Mouse (Mus musculus): ENCODE results near the gene Zmynd10.

Zmynd10 gene

DNA sequence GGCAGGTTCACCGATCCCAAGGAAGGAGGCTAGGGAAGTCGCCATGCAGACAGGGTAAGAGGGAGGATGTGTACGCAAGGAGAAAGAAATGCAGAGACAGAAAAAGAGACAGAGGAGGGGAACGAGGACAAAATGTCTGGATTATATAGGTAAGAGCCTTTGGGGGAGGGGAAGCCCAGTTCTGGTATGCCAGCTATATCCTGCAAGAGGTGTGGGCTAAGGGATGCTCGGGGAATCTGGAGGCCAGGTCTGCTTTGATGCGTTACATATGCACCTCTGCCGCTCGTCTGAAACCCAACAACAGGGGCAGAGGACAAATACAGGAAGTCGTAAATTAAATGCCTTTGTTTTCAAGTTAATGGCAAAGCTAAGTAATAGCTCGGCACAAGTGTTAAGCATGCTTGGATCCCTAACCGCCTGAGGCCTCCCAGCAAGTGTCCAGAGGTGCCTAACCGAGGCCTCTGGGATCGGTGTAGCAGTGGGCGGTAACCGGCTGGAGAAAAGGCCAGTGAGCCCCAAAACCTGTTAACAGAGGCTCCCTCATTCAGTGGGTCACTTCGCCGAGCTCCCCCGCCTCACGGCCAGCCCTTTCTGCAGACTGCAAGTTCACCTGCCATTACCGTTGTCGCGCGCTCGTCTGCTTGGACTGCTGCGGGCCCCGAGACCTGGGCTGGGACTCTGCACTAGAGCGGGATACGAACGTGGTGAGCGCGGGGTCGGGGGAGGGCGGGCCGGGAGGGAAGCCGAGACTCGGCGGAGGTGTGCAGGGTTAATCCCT, 6.6 kb downstream of the Zmynd10 start:
- in situ Hi-C loops (cut with MboI, MseI), result loop anchor here (10.0 to 25.0 kb wide), 2 partner anchors 659 to 1366 kb away; partner anchors contain the start of genes Manf and Ppm1m

DNA sequence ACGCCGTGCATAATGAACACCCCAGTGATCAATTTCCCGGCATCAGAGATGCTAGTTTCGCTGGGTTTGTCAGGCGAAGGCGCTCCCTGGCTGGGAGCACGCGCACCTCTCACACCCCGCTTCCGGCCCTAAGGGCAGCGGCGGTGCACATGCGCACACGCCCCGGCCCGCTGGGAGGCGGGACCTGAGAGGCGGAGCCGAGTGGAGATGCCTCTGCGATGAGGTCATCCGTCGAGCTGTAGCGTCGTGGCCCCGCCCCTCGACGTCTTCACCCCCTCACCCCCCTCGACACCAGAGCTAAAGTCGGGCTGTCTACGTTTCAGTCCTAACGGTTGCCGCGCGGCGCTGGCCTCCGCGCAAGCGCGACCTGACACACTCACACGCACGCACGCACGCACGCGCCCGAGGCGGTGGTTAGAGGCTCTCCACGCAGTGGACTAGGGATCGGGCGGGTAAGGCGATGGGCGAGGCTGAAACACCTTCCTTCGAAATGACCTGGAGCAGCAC, 7.3 kb downstream of the Zmynd10 start:
- in situ Hi-C loops (cut with MboI, MseI), result loop anchor here (10.0 to 25.0 kb wide), 2 partner anchors 660 to 1367 kb away; partner anchors contain the start of genes Manf and Ppm1m

DNA sequence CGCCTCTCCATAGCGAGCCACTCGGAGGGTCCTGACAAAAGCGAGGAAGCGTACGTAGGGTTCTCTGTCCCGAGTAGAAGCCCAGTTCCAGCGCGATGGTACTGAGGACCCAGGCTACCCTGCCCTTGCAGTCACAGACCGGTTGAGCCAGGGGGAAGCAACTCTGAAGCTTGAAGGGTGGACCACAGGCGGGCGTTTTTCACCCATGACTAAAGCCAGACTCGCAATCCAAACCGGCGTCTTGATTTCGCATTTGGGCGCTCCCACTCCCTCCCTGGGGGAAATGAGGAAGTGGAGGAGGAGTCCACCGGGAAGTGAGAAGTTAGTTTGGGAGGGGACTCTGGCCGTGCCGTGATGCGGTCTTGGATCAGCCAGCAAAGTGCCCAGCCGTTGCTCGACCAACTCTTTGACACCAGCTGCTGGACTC, 7.9 kb downstream of the Zmynd10 start:
- in situ Hi-C loops (cut with MboI, MseI), result loop anchor here (10.0 to 25.0 kb wide), 2 partner anchors 660 to 1368 kb away; partner anchors contain the start of genes Manf and Ppm1m

DNA sequence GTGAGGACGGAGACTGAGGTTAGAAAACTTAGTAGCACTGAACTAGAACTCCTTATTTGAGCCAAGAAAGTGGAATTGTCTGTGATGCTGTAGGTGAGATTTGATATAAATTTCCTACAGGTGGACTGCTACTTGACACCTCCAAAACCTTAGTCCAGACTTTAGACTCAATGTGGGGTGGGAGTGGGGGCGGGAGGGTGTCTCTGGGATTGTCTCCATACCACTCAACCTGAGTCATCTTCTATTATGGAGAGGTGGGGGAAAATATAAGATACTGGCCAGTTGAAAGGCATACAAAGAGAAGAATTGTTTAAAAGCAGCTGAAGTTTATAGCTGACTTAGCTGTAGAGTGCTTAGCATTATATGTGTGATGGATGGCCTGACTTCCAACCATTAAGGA, 8.6 kb downstream of the Zmynd10 start:
- in situ Hi-C loops (cut with MboI, MseI), result loop anchor here (10.0 to 25.0 kb wide), 2 partner anchors 661 to 1368 kb away; partner anchors contain the start of genes Manf and Ppm1m

DNA sequence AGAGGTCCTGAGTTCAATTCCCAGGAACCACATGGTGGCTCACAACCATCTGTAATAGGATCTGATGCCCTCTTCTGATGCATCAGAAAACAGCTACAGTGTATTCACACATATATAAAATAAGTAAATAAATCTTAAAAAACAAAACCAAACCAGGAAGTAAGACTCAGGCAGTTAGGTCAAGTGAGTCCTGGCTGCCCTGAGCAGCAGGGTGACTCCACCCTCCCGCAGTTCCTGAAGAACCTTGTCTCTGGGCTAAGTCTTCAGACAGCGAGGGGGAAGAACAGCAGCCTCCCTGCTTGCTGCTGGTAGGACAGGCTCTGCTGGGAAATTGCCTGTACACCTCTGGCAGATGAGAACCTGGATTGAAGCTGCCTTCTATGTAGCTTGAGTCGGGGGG, 9.2 kb downstream of the Zmynd10 start:
- in situ Hi-C loops (cut with MboI, MseI), result loop anchor here (10.0 to 25.0 kb wide), 2 partner anchors 662 to 1369 kb away; partner anchors contain the start of genes Manf and Ppm1m

DNA sequence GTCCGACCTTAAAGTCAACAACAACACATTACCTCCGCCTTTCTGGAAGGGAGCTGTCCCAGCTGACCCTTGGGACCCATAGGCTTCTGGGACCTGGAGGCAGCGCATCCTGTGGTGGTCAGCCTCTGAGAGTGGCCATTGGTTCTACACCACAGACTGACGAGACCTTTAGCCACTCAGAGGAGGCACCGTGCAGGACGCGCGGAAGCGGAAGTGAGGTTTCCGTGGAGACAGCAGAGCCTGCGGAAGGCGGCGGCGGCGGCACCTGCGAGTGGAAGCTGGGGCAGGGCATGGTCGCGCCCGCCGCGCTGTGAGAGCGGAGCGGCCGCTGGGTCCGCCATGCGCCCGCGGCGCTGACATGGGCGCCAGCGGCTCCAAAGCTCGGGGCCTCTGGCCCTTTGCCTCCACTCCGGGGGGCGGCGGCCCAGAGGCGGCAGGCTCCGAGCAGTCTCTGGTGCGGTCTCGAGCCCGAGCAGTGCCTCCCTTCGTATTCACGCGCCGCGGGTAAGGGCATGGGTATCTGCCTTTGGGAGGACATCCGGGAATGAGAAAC, 16.0 kb downstream of the Zmynd10 start, which contains the start of gene Tusc2:
Tusc2 (plus strand) TSS at position 227 of the 553 bp plus-strand sequence.
- in situ Hi-C loops (cut with MboI, MseI), result loop anchor here (25.0 kb wide), 1 partner anchor 1376 kb away; the partner anchor contains the start of gene Ppm1m

DNA sequence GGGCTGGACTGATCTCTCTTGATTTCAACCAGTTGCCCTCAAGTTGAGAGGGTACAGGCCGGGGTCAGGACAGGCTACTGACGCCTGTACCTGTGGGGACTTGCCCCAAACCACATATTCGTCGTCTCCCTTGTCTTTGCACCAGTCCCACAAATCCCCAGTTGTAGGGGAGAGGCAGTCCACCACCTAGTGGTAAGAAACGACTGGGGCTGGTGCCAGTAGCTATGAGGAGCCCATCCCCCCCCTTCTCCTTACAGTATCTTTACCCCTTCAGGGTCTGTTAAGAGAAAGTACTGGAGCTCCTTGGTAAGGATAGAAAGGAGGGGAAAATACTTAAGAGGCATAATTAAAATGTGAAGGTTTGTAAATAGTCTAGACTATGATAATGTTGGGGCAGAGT, 18.5 kb downstream of the Zmynd10 start:
- in situ Hi-C loops (cut with MboI, MseI), result loop anchor here (25.0 kb wide), 1 partner anchor 1378 kb away; the partner anchor contains the start of gene Ppm1m

DNA sequence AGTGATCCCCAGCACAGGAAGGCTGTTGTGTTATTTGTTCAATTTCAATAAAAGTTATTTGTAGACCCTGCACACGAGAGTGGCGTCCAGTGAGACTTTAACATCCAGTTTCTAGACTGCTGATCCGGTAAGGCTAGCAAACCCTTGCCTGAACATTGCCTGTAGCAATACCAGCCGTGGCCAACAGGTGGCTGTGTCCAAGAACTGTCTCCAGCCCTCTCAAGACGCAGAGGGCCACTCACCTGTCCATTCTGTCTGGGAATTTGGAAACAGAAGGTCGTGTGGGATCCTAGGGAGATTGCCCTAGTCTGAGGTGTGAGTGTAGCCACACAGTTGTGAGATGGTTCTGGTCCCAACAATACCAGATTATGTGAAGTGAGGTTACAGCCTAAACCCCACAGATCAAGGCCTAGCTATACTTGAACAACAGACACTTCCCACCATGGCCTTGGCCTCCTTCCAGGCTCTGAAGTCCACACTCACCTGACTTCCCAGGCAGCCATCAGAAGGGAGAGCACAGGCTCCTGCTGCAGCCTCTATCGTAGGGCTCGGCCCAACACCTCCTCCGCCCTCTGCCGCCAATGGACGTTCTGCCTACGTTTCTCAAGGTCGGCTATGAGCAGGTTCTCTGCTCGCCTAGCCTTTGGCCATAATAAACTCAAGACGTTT, 19.1 kb downstream of the Zmynd10 start:
- in situ Hi-C loops (cut with MboI, MseI), result loop anchor here (25.0 kb wide), 1 partner anchor 1379 kb away; the partner anchor contains the start of gene Ppm1m

DNA sequence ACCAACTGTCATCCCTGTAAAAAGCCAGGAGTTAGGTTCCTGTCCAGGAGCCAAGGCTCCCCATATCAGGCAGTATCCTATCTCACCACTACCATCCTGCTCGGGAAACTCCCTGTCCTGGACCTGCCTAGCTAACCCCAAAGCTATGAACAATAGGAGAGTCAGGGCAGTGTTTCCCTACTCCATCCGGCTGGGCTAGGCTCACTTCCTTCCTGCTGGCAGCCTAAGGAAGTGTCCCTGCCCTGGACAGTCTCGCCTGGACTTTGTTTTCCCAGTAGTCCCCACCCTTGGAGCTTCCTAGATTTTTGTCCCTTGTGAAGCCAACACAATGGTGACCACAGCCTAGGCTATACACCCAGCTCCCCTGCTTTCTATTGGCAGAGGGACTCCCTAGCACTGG, 19.8 kb downstream of the Zmynd10 start:
- in situ Hi-C loops (cut with MboI, MseI), result loop anchor here (25.0 kb wide), 1 partner anchor 1380 kb away; the partner anchor contains the start of gene Ppm1m

DNA sequence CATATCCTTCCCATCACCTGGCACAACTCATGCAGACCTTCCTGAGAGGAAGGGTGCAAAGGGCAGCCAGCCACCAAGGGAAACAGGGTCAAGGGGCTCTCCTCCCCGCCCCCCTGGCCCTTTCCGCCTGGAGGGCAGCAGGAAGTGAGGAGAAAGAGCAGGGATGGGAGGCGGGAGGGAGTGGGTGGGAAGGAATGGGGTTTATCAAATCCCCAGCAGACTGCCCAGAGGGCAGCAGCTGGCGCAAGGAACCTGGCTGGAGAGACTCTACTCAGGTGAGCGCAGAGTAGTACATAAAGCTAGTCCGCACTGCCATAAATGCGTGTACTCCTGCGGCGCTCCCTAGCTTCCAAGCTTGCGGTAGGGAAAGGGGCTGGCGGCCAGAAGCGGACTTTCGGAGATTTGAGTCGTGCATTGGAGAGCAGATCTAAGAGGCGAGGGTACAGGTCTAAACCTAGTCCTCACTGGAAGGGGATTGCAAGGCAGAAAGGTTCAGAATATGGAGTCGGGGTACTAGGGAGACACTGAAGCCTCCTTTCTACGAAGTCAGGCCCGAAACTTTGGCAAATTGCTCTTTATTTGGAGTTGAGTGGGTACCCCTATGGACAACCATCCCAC, 20.7 kb downstream of the Zmynd10 start, which contains the start of gene Hyal2:
Hyal2 (plus strand) TSS at position 244 of the 618 bp plus-strand sequence.
- in situ Hi-C loops (cut with MboI, MseI), result loop anchor here (25.0 kb wide), 1 partner anchor 1381 kb away; the partner anchor contains the start of gene Ppm1m

DNA sequence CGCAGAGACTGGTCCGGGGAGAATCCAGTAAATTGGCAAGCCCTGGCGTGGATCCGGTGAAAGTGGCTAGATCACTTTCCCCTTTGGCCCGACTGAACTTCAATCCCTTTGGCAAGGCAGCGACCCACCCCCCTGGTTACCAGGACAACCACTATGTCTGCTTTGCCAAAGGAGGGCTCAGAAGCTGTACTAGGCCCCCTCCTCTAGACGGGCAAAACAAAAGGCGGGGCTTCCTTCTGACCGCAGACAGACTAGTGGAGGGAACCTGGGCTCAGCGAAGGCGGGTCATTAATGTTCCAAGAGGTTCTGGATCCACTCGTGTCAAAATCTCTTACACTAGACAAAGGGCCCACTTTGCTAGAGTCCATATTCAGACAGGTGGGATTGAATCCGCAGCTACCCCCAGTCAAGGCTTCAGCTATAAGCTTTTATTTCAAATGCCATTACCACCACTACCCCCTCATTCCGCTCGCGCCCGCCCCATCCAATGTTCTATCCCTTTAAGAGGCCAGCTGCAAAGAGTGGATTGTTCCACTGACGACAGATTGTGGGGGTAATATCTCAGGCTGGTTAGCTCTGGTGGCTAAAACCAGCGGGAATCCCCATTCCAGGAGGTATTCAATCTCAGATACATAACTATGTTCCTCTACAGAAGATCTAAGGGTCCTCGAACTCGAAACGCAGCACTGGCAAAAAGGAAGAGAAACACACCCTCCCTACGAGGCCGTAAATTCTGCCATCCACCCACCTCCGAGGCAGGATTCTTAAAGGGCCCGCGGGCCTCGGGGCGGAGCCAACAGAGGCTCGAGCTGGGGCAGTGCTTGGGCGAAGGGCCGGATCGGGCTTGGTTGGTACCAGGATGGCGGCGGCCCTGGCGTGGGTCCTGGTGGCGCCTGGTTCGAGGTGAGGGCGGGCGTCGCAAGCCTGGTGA, 21.5 kb downstream of the Zmynd10 start:
- in situ Hi-C loops (cut with MboI, MseI), result loop anchor here (25.0 kb wide), 1 partner anchor 1381 kb away; the partner anchor contains the start of gene Ppm1m

DNA sequence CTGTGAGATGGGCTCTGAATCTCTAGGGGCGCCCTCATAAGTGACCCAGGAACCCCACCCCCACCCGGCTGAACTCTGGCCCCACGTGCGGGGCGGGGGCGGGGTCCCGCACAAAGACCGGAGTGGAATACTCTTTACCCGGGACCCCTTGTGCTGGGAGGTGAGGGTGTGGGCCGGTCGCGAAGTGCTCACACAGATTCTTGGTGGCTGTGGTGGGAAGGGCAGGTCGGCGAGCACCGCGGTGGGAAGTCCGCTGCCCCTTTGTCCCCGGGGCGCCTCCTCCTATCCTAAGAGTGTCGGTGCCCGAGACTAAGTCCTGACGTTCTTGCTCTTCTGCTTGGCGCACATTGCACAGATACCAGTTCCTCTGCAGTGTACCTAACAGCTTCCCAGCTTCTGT, 22.2 kb downstream of the Zmynd10 start:
- in situ Hi-C loops (cut with MboI, MseI), result loop anchor here (25.0 kb wide), 1 partner anchor 1382 kb away; the partner anchor contains the start of gene Ppm1m

DNA sequence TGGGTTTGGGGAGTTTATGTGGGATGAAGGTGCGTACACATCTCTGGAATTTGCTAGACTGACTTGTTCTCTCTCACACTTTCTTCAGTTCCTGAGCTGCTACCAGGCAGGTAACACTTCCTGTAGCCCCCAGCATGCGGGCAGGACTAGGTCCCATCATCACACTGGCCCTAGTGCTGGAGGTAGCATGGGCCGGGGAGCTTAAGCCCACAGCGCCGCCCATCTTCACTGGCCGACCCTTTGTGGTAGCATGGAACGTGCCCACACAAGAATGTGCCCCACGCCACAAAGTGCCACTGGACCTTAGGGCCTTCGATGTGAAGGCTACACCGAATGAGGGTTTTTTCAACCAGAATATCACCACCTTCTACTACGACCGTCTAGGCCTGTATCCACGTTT, 22.9 kb downstream of the Zmynd10 start:
- in situ Hi-C loops (cut with MboI, MseI), result loop anchor here (25.0 kb wide), 1 partner anchor 1383 kb away; the partner anchor contains the start of gene Ppm1m

DNA sequence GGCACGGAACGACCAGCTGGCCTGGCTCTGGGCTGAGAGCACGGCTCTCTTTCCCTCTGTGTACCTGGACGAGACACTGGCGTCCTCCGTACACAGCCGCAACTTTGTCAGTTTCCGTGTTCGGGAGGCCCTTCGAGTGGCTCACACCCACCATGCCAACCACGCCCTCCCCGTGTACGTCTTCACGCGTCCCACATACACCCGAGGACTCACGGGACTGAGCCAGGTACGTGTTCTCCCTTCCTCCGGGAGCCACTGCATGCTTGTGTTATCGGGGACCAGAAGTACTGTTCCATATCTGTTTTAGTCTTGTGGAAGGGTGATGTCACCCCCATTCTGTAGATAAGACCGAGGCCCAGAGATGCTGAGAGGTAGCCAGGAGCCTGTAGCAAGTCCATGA, 23.7 kb downstream of the Zmynd10 start:
- in situ Hi-C loops (cut with MboI, MseI), result loop anchor here (25.0 kb wide), 1 partner anchor 1384 kb away; the partner anchor contains the start of gene Ppm1m

DNA sequence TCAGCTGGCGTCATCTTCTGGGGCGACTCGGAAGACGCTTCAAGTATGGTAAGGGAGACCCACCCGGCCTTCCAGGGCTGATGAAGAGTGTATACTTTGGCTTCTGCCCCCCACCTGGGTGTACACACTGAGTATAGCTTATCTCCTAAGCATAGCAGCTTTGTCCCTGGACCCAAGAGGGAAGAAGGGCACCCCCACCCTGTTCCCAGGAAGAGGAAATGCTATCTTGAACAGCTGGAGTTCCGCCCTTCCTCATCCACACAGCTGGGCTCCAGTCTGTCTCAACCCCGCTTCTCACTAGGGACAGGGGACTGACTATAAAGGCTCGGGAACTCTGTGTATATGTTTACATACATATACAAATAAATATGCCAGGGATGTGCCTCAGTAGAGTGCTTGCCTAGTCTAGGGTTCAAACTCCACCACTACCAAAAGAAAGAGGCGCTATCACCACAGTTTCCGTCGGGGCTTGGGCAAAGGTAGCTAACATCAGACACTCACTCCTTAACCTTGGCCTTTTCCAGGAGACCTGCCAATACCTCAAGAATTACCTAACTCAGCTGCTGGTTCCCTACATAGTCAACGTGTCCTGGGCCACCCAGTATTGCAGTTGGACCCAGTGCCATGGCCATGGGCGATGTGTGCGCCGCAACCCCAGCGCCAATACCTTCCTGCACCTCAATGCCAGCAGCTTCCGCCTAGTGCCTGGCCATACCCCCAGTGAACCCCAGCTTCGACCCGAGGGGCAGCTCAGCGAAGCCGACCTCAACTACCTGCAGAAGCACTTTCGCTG, 24.6 kb downstream of the Zmynd10 start:
- in situ Hi-C loops (cut with MboI, MseI), result loop anchor here (25.0 kb wide), 1 partner anchor 1384 kb away; the partner anchor contains the start of gene Ppm1m

DNA sequence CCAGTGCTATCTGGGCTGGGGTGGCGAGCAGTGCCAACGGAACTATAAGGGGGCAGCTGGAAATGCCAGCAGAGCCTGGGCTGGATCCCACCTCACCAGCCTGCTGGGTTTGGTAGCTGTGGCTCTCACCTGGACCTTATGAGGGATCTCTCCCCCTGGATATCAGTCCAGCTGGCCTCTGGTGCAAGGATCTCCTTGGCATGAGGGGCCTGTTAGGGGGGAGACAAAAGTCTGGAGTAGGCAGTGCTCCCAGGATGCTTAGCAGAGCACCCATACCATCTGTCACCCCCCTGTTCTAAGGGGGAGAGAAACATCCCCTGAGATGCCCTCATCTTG, 25.2 kb downstream of the Zmynd10 start:
- in situ Hi-C loops (cut with MboI, MseI), result loop anchor here (25.0 kb wide), 1 partner anchor 1385 kb away; the partner anchor contains the start of gene Ppm1m

DNA sequence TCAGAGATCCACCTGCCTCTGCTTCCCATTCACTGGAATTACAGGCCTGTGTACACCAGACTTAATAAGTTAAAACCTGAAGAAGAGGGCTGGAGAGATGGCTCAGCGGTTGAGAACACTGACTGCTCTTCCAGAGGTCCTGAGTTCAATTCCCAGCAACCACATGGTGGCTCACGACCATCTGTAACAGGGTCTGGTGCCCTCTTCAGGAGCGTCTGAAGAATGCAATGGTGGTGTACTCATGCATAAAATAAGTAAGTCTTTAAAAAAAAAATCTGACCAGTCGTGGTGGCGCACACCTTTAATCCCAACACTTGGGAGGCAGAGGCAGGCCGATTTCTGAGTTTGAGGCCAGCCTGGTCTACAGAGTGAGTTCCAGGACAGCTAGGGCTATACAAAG, 26.7 kb downstream of the Zmynd10 start:
- in situ Hi-C loops (cut with MboI, MseI), result loop anchor here (25.0 kb wide), 1 partner anchor 1386 kb away; the partner anchor contains the start of gene Ppm1m

DNA sequence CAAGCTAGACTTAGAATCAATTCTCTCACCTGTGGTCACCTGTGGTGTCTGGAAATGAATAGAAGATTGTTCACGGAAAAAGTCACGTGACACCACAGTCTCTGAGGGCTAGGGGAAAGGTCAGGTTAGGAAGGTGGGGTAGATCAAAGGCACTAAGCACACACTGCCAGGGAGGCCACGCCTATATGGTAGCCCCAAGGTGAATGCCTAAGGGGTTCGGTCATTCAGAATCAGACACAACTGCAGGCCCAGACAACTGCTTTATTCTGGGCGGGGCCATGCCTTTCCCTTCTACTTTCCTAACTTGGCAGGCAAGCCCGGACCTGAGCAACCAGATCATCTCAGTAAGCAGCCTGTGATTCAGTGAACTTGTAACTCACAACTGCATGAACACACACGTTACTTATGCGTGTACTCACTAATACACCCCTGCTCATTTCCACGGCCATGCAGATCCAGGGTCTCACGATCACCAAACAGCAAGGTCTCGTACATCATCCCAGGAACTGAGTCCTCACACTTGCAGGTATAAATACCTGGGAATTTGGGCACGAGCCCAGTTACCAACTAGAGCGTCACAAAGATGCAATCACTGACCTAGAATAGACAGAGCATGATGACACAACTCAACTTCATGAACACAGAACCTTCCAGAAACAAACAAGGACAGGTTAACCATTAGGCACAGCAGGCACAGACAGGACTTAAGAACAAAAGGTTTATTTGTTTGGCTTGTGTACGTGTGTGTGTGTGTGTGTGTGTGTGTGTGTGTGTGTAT, 28.7 kb downstream of the Zmynd10 start:
- in situ Hi-C loops (cut with MboI, MseI), result no loop called here

All from T-helper 1 cell (primary cell).